Mouse (Mus musculus) neural tube, embryonic 15.5 days (tissue): ENCODE results near the gene Chchd4. TPM values are rescaled to one million over a fixed set of nuclear protein-coding genes. Genes with fewer than 3 reads are reported as not detected.
"Not testable (repeated sequence)": the region's sequence is repeated elsewhere in the genome, so short reads cannot be mapped to it uniquely, and the experiment has no call there.

Experiments used
- ATAC-seq: fragments of 200-750 bp; cut with Nextera tagmentation; 2 replicates; pipeline ENCODE4 v1.8.0; 2017; ENCODE audit warnings: mild to moderate bottlenecking, moderate TSS enrichment, moderate library complexity; ENCODE audit not compliant: low FRiP score
- H3K27ac ChIP-seq: fragments of 300-500 bp; sonication (generic); replicated peaks from 2 replicates; pipeline ENCODE4 v1.5.1; 2015; ENCODE audit warnings: mild to moderate bottlenecking, inconsistent platforms
- H3K27me3 ChIP-seq: fragments of 300-500 bp; sonication (generic); replicated peaks from 2 replicates; pipeline ENCODE4 v1.6.1; 2015; ENCODE audit warnings: inconsistent platforms
- H3K36me3 ChIP-seq: fragments of 300-500 bp; sonication (generic); 2 replicates; pipeline ENCODE4 v1.6.1; 2015; ENCODE audit warnings: inconsistent platforms
- H3K4me1 ChIP-seq: fragments of 300-500 bp; sonication (generic); 2 replicates; pipeline ENCODE4 v1.6.1; 2015; ENCODE audit warnings: inconsistent platforms
- H3K4me2 ChIP-seq: fragments of 300-500 bp; sonication (generic); 2 replicates; pipeline ENCODE4 v1.6.1; 2015; ENCODE audit warnings: inconsistent platforms, mild to moderate bottlenecking, moderate library complexity
- H3K4me3 ChIP-seq: fragments of 300-500 bp; sonication (generic); replicated peaks from 2 replicates; pipeline ENCODE4 v1.5.1; 2015; ENCODE audit warnings: mild to moderate bottlenecking, inconsistent platforms
- H3K9ac ChIP-seq: fragments of 300-500 bp; sonication (generic); replicated peaks from 2 replicates; pipeline ENCODE4 v1.6.1; 2015; ENCODE audit warnings: mild to moderate bottlenecking, inconsistent platforms
- H3K9me3 ChIP-seq: fragments of 300-500 bp; sonication (generic); replicated peaks from 2 replicates; pipeline ENCODE4 v1.6.1; 2016; ENCODE audit warnings: inconsistent platforms
- WGBS: fragments of 180-500 bp; shearing (Covaris S2); methylation state at CpG from one replicate; pipeline ENCODE4 v1.1.7; 2015; ENCODE audit warnings: mixed read lengths; 5-methylcytosine and 5-hydroxymethylcytosine counted together
- polyA plus RNA-seq: library from polyadenylated mRNA; unstranded; fragments of >200 nt; fragmentation: Nextera tagmentation; extraction: Ambion mirVana; gene quantifications from 2 replicates; pipeline ENCODE4 v1.2.1, GENCODE M21; 2015

The Chchd4 gene
- polyA plus RNA-seq, 1 experiment from 2014 or later = 40.0 TPM

GRCm38 (mm10) chr6:91472319-91472718, 1.0 kb downstream of the Chchd4 start:
- peak overlapping the region; percentile 74 for H3K9ac ChIP-seq
- peak overlapping the region; percentile 74 for H3K4me2 ChIP-seq
- H3K27me3 ChIP-seq = no peaks in the 10 kb centered on the region
- H3K27ac ChIP-seq = peak overlapping the region; percentile 80
- ATAC-seq = no peak
- H3K4me3 ChIP-seq = peak overlapping the region; percentile 63
- H3K36me3 ChIP-seq = peaks cover 9% of the 10 kb centered on the region
- WGBS = 29% methylated on average over 6 of the region's 6 CpGs
- H3K9me3 ChIP-seq = no peaks in the 10 kb centered on the region
- peaks cover 34% of the 10 kb centered on the region for H3K4me1 ChIP-seq

DNA sequence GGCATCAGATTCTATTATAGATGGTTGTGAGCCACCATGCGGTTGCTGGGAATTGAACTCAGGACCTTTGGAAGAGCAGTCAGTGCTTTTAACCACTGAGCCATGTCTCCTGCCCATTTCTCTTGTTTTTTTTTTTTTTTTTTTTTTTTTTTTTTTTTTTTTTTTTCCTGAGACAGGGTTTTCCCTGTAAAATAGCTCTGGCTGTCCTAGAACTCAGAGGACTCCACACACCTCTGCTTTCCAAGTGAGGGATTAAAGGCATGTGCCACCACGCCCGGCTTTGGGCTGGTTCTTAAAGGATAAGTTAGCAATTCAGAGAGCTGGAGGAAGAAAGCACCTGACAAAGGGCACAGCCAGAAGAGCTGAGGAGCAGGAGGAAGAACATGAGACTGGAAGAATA, 1.9 kb downstream of the Chchd4 start:
- H3K4me1 ChIP-seq = peaks cover 34% of the 10 kb centered on the region
- H3K9me3 ChIP-seq, H3K27ac ChIP-seq, H3K9ac ChIP-seq, H3K27me3 ChIP-seq, ATAC-seq: not testable (repeated sequence)
- peaks cover 14% of the 10 kb centered on the region for H3K36me3 ChIP-seq
- H3K4me2 ChIP-seq = peak overlapping the region; percentile 74; the same call in 1 of the 2 replicates
- WGBS = 92% methylated on average over 3 of the region's 3 CpGs
- H3K4me3 ChIP-seq = 0 out of 2 replicates have a peak overlapping the region, but pooled peaks have one; percentile 63

DNA sequence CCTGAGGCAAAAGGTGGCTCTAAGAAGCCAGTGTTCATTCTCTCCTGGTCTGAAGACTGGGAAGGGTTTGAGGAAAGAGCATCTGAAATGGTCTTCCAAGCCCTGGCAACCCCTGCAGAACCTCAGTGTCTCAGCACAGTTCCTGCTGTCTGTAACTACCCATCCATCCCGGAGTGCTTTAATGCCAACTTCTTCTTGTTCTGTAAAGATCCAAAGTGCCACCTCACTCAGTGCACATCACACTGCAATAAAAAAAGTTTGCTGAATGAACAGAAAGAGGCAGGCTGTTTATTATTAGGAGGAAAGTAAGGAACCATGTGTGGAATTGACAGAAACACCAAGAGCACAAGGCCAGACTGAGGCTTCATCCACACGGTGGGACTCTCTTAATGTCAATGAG, 2.6 kb downstream of the Chchd4 start:
- H3K36me3 ChIP-seq = peaks cover 20% of the 10 kb centered on the region
- WGBS = 85% methylated on average over 2 of the region's 2 CpGs

GRCm38 (mm10) chr6:91467106-91467505, 6.2 kb downstream of the Chchd4 start:
- Histone ChIP-seq H3K9me3 (no peaks in the 10 kb centered on the region), H3K27me3 (no peaks in the 10 kb centered on the region), H3K4me3 (no peak overlapping the region), H3K9ac (no peak overlapping the region), H3K4me2 (no peak overlapping the region), H3K36me3 (peaks cover 52% of the 10 kb centered on the region), H3K4me1 (peaks cover 10% of the 10 kb centered on the region), H3K27ac (no peak overlapping the region)
- 81% methylated on average over 1 of the region's 1 CpGs for WGBS
- no peak for ATAC-seq

More for the DNA sequence above, 2.6 kb downstream of the Chchd4 start:
- Histone ChIP-seq H3K27me3 (no peaks in the 10 kb centered on the region), H3K27ac (no peak overlapping the region), H3K4me1 (peaks cover 34% of the 10 kb centered on the region), H3K4me3 (no peak overlapping the region), H3K9ac (no peak overlapping the region), H3K4me2 (no peak overlapping the region), H3K9me3 (no peaks in the 10 kb centered on the region)
- no peak for ATAC-seq

- Histone ChIP-seq H3K27me3 (no peaks in the 10 kb centered on the region), H3K9me3 (no peaks in the 10 kb centered on the region), H3K27ac (no peak overlapping the region), H3K9ac (no peak overlapping the region), H3K4me2 (no peak overlapping the region), H3K4me3 (no peak overlapping the region), H3K36me3 (peaks cover 56% of the 10 kb centered on the region), H3K4me1 (peaks cover 4% of the 10 kb centered on the region; the same call in 1 of the 2 replicates)
- no peak for ATAC-seq
- WGBS = 94% methylated on average over 2 of the region's 2 CpGs
These were observed 7.6 kb downstream of the Chchd4 start for GRCm38 (mm10) chr6:91465756-91466155.

GRCm38 (mm10) chr6:91459471-91459870, 13.9 kb downstream of the Chchd4 start:
- no peaks in the 10 kb centered on the region for H3K9me3 ChIP-seq
- no peak overlapping the region for H3K9ac ChIP-seq
- H3K27ac ChIP-seq = no peak overlapping the region
- no peaks in the 10 kb centered on the region for H3K4me1 ChIP-seq
- no peaks in the 10 kb centered on the region for H3K27me3 ChIP-seq
- WGBS = 91% methylated on average over 1 of the region's 1 CpGs
- H3K36me3 ChIP-seq = peaks cover 24% of the 10 kb centered on the region
- H3K4me2 ChIP-seq = no peak overlapping the region
- ATAC-seq = no peak
- no peak overlapping the region for H3K4me3 ChIP-seq

DNA sequence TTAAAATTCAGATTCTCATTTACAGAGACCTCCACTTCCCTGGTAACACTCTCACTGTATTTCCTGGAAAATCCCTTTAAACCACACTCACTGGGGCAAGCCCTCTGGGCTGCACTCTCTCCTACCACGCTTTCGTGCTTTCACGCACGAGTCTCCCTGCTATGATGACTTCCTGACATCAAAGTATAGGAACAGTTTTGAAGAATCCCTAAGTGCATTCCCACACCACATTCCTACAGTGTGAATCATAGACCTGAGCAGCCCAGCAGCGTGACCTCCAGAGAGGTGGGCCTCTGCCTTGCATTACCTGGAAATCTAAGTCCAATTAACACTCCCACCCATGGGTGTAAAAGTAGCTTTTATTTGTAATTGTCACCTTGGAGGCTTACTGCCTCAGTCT, 18.8 kb downstream of the Chchd4 start:
- H3K9ac ChIP-seq = no peak overlapping the region
- no peak overlapping the region for H3K4me3 ChIP-seq
- no peaks in the 10 kb centered on the region for H3K4me1 ChIP-seq
- no peak overlapping the region for H3K27ac ChIP-seq
- peaks cover 5% of the 10 kb centered on the region; the same call in 1 of the 2 replicates for H3K27me3 ChIP-seq
- no peak overlapping the region for H3K4me2 ChIP-seq
- H3K36me3 ChIP-seq = no peaks in the 10 kb centered on the region
- no peaks in the 10 kb centered on the region for H3K9me3 ChIP-seq
- ATAC-seq = no peak
- WGBS = 71% methylated on average over 5 of the region's 5 CpGs

- Histone ChIP-seq H3K27me3 (peaks cover 12% of the 10 kb centered on the region; the same call in 1 of the 2 replicates), H3K9ac (no peak overlapping the region), H3K4me3 (no peak overlapping the region), H3K9me3 (no peaks in the 10 kb centered on the region), H3K4me1 (no peaks in the 10 kb centered on the region), H3K4me2 (no peak overlapping the region), H3K36me3 (no peaks in the 10 kb centered on the region), H3K27ac (no peak overlapping the region)
- ATAC-seq = no peak
- WGBS = 62% methylated on average over 1 of the region's 1 CpGs
These were observed 21.3 kb downstream of the Chchd4 start for GRCm38 (mm10) chr6:91452056-91452455.

DNA sequence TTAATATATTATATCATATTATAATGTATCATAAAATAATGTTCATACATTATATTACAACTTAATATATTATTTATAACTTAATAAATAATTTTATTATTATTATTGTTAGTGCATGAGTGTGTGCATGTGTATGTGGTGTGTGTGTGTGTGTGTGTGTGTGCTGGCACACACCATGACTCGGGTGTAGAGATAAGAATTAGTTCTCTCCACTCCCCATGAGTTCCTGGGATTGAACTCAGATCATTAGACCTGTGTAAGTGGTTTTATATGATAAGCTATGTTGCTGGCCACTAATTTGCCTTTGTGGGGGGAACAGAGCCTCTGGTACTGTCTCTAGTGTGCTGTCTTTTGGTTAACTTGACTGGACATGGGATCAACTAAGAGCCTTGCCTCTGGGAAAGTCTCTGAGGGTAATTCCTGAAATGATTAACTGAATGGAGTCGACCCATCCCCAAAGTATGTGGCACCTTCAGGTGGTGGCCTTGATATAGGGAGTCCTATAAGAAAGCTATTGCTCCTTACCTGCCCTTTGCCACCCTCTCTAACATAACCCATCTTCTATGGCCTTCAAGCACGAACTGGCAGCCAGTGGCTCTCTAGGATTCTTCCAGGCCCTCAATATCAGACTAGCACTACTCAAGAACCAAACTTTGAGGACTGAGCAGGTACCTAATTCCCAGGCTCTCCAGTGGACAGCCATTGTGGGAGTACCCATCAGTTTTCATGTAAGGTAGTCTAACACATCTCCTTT, 23.7 kb downstream of the Chchd4 start:
- Histone ChIP-seq H3K27ac (no peak overlapping the region), H3K4me3 (no peak overlapping the region), H3K4me2 (no peak overlapping the region), H3K9me3 (no peaks in the 10 kb centered on the region), H3K4me1 (no peaks in the 10 kb centered on the region), H3K9ac (no peak overlapping the region), H3K36me3 (no peaks in the 10 kb centered on the region), H3K27me3 (peaks cover 16% of the 10 kb centered on the region; the same call in 1 of the 2 replicates)
- 67% methylated on average over 3 of the region's 3 CpGs for WGBS
- no peak for ATAC-seq

- H3K4me1 ChIP-seq = peaks cover 10% of the 10 kb centered on the region
- H3K4me2 ChIP-seq = no peak overlapping the region
- no peak overlapping the region for H3K27ac ChIP-seq
- 87% methylated on average over 3 of the region's 3 CpGs for WGBS
- H3K9ac ChIP-seq = no peak overlapping the region
- no peak for ATAC-seq
- H3K9me3 ChIP-seq = no peaks in the 10 kb centered on the region
- no peak overlapping the region for H3K4me3 ChIP-seq
- H3K27me3 ChIP-seq = peaks cover 16% of the 10 kb centered on the region; the same call in 1 of the 2 replicates
- H3K36me3 ChIP-seq = no peaks in the 10 kb centered on the region
These were observed 28.0 kb downstream of the Chchd4 start for GRCm38 (mm10) chr6:91445316-91445715.

DNA sequence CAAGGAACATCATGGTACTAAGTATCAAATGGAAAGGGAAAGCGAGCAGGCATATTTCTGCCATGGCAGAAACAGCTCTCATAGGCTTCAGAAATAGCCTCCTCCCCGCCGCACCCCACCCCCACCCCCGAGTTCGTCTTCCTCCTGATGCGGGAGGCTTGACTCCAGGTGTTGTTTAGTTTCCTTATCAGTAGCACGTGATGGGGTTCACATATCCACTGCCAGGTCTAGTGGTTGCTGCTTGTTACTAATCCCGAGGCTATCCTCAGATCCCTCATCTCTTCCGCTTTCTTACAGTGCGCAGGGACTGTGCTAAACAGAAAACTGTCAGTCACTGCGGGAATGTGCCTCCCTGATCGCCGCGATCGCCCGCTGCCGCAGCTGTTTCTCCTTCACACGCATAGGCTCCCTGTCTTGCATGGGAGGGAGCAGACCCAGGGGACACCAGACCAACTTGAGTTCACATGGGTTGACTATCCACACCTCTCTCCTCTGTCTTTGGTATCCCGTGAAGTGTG, 32.1 kb downstream of the Chchd4 start:
- H3K27me3 ChIP-seq = peaks cover 19% of the 10 kb centered on the region
- no peaks in the 10 kb centered on the region for H3K36me3 ChIP-seq
- WGBS = 4% methylated on average over 19 of the region's 19 CpGs
- H3K27ac ChIP-seq = peak overlapping the region; percentile 86
- peak overlapping the region; percentile 63 for H3K4me3 ChIP-seq
- H3K9me3 ChIP-seq = no peaks in the 10 kb centered on the region
- H3K4me1 ChIP-seq = peaks cover 11% of the 10 kb centered on the region
- ATAC-seq = peak; percentile 82
- peak overlapping the region; percentile 75 for H3K9ac ChIP-seq
- H3K4me2 ChIP-seq = peak overlapping the region; percentile 95
